Mouse (Mus musculus) heart, embryonic 16.5 days (tissue): ENCODE data around the gene Tnfaip2. TPM values are rescaled to one million over a fixed set of nuclear protein-coding genes. Genes with fewer than 3 reads are reported as not detected.
A peak's percentile ranks its signal among the peaks of the same experiment; 100 is the strongest.

Experiments used
- ATAC-seq: fragments of 200-750 bp; cut with Nextera tagmentation; replicated peaks from 2 replicates; pipeline ENCODE4 v1.8.0; 2017; ENCODE audit warnings: moderate number of reproducible peaks; ENCODE audit not compliant: insufficient read depth, low FRiP score; ENCODE audit errors: extremely low read depth
- H3K27ac ChIP-seq: fragments of 300-500 bp; sonication (generic); 2 replicates; pipeline ENCODE4 v1.5.1; 2014; ENCODE audit warnings: mild to moderate bottlenecking, low read length, control low read depth, moderate library complexity
- H3K27me3 ChIP-seq: fragments of 300-500 bp; sonication (generic); 2 replicates; pipeline ENCODE4 v1.6.1; 2014; ENCODE audit warnings: low read length, mixed read lengths; ENCODE audit not compliant: control insufficient read depth, insufficient read depth
- H3K36me3 ChIP-seq: fragments of 300-500 bp; sonication (generic); 2 replicates; pipeline ENCODE4 v1.6.1; 2014; ENCODE audit not compliant: control insufficient read depth, insufficient read depth
- H3K4me1 ChIP-seq: fragments of 300-500 bp; sonication (generic); 2 replicates; pipeline ENCODE4 v1.6.1; 2014; ENCODE audit warnings: low read length, mixed read lengths; ENCODE audit not compliant: control insufficient read depth, insufficient read depth
- H3K4me2 ChIP-seq: fragments of 300-500 bp; sonication (generic); 2 replicates; pipeline ENCODE4 v1.6.1; 2014; ENCODE audit warnings: low read depth, mild to moderate bottlenecking, control low read depth, low read length
- H3K4me3 ChIP-seq: fragments of 300-500 bp; sonication (generic); 2 replicates; pipeline ENCODE4 v1.5.1; 2014; ENCODE audit warnings: mild to moderate bottlenecking, control low read depth, low read length
- H3K9ac ChIP-seq: fragments of 300-500 bp; sonication (generic); 2 replicates; pipeline ENCODE4 v1.6.1; 2014; ENCODE audit warnings: low read length, control low read depth
- H3K9me3 ChIP-seq: fragments of 300-500 bp; sonication (generic); replicated peaks from 2 replicates; pipeline ENCODE4 v1.6.1; 2016; ENCODE audit warnings: low read length; ENCODE audit not compliant: control insufficient read depth
- WGBS: fragments of 180-500 bp; shearing (Covaris S2); extraction: QIAGEN DNeasy Blood & Tissue Kit; methylation state at CpG from one replicate; pipeline ENCODE4 v1.1.7; 2014; 5-methylcytosine and 5-hydroxymethylcytosine counted together
- polyA plus RNA-seq: library from polyadenylated mRNA; unstranded; fragments of >200 nt; fragmentation: Nextera tagmentation; extraction: Ambion mirVana; gene quantifications from 2 replicates; pipeline ENCODE4 v1.2.1, GENCODE M21; 2015

Tnfaip2 gene
- polyA plus RNA-seq, 1 experiment from 2014 or later: 3.2 TPM

GRCm38 (mm10) chr12:111432097-111432496 lies 10.2 kb upstream of the Tnfaip2 start:
- Histone ChIP-seq H3K36me3 (no peaks in the 10 kb centered on the region), H3K4me3 (no peak overlapping the region), H3K4me1 (peaks cover 45% of the 10 kb centered on the region), H3K27ac (peak overlapping the region; percentile 74), H3K4me2 (no peak overlapping the region), H3K9me3 (no peaks in the 10 kb centered on the region), H3K9ac (no peak overlapping the region), H3K27me3 (peaks cover 41% of the 10 kb centered on the region)
- ATAC-seq: no peak
- WGBS: 35% methylated on average over 4 of the region's 4 CpGs

- Histone ChIP-seq H3K27me3 (peaks cover 36% of the 10 kb centered on the region), H3K4me3 (no peak overlapping the region), H3K4me2 (no peak overlapping the region), H3K27ac (peak overlapping the region; percentile 74), H3K9ac (no peak overlapping the region), H3K36me3 (no peaks in the 10 kb centered on the region), H3K9me3 (no peaks in the 10 kb centered on the region), H3K4me1 (peaks cover 45% of the 10 kb centered on the region)
- 74% methylated on average over 4 of the region's 5 CpGs for WGBS
- no peak for ATAC-seq
Observed at GRCm38 (mm10) chr12:111432751-111433331, 9.4 kb upstream of the Tnfaip2 start.

GRCm38 (mm10) chr12:111434164-111434744 lies 8.0 kb upstream of the Tnfaip2 start:
- Histone ChIP-seq H3K4me1 (peaks cover 36% of the 10 kb centered on the region), H3K9ac (no peak overlapping the region), H3K27me3 (peaks cover 27% of the 10 kb centered on the region), H3K36me3 (no peaks in the 10 kb centered on the region), H3K9me3 (no peaks in the 10 kb centered on the region), H3K27ac (peak overlapping the region; percentile 10), H3K4me2 (no peak overlapping the region), H3K4me3 (no peak overlapping the region)
- ATAC-seq: no peak
- 39% methylated on average over 7 of the region's 7 CpGs for WGBS

- no peak overlapping the region for H3K4me2 ChIP-seq
- H3K9me3 ChIP-seq: no peaks in the 10 kb centered on the region
- H3K9ac ChIP-seq: no peak overlapping the region
- H3K27me3 ChIP-seq: peaks cover 28% of the 10 kb centered on the region
- no peak overlapping the region for H3K4me3 ChIP-seq
- peaks cover 35% of the 10 kb centered on the region for H3K4me1 ChIP-seq
- H3K27ac ChIP-seq: peak overlapping the region; percentile 10
- ATAC-seq: peak; percentile 38
- WGBS: 21% methylated on average over 8 of the region's 8 CpGs
- H3K36me3 ChIP-seq: no peaks in the 10 kb centered on the region
Observed at GRCm38 (mm10) chr12:111434745-111435327, 7.4 kb upstream of the Tnfaip2 start.

GRCm38 (mm10) chr12:111436170-111436569 lies 6.1 kb upstream of the Tnfaip2 start:
- H3K4me2 ChIP-seq: no peak overlapping the region
- H3K4me3 ChIP-seq: no peak overlapping the region
- H3K27ac ChIP-seq: no peak overlapping the region
- no peaks in the 10 kb centered on the region for H3K36me3 ChIP-seq
- no peaks in the 10 kb centered on the region for H3K9me3 ChIP-seq
- no peak overlapping the region for H3K9ac ChIP-seq
- peaks cover 21% of the 10 kb centered on the region for H3K4me1 ChIP-seq
- 73% methylated on average over 3 of the region's 3 CpGs for WGBS
- ATAC-seq: no peak
- H3K27me3 ChIP-seq: peaks cover 25% of the 10 kb centered on the region

- no peaks in the 10 kb centered on the region for H3K9me3 ChIP-seq
- no peak overlapping the region for H3K4me2 ChIP-seq
- peaks cover 17% of the 10 kb centered on the region for H3K4me1 ChIP-seq
- 45% methylated on average over 8 of the region's 8 CpGs for WGBS
- peaks cover 23% of the 10 kb centered on the region for H3K27me3 ChIP-seq
- 0 out of 2 replicates have a peak, but pooled peaks have one; percentile 8 for ATAC-seq
- no peak overlapping the region for H3K9ac ChIP-seq
- H3K4me3 ChIP-seq: no peak overlapping the region
- no peaks in the 10 kb centered on the region for H3K36me3 ChIP-seq
- H3K27ac ChIP-seq: no peak overlapping the region
Observed at GRCm38 (mm10) chr12:111436640-111437039, 5.6 kb upstream of the Tnfaip2 start.

- WGBS: 64% methylated on average over 5 of the region's 5 CpGs
- H3K9ac ChIP-seq: no peak overlapping the region
- H3K4me3 ChIP-seq: no peak overlapping the region
- H3K9me3 ChIP-seq: no peaks in the 10 kb centered on the region
- no peak overlapping the region for H3K27ac ChIP-seq
- no peaks in the 10 kb centered on the region for H3K36me3 ChIP-seq
- no peak for ATAC-seq
- H3K4me2 ChIP-seq: no peak overlapping the region
- H3K27me3 ChIP-seq: peaks cover 24% of the 10 kb centered on the region
- peaks cover 15% of the 10 kb centered on the region for H3K4me1 ChIP-seq
Observed at GRCm38 (mm10) chr12:111437222-111437900, 4.9 kb upstream of the Tnfaip2 start.

GRCm38 (mm10) chr12:111438850-111439249 lies 3.4 kb upstream of the Tnfaip2 start:
- Histone ChIP-seq H3K9me3 (no peaks in the 10 kb centered on the region), H3K4me3 (no peak overlapping the region), H3K27me3 (peaks cover 32% of the 10 kb centered on the region), H3K4me1 (peaks cover 20% of the 10 kb centered on the region), H3K27ac (no peak overlapping the region), H3K36me3 (no peaks in the 10 kb centered on the region), H3K4me2 (no peak overlapping the region), H3K9ac (no peak overlapping the region)
- no peak for ATAC-seq
- WGBS: 81% methylated on average over 6 of the region's 6 CpGs
